Mouse (Mus musculus) lung, adult 2 months (tissue): Measurements from ENCODE around the gene Acadm.

Experiments
- CTCF ChIP-seq: fragments of 200-500 bp; IDR thresholded peaks from 2 replicates; pipeline ENCODE4 v1.5.1; 2011; ENCODE audit warnings: mild to moderate bottlenecking, low read length, control low read depth; ENCODE audit not compliant: insufficient read depth
- POLR2A ChIP-seq: fragments of 200-500 bp; IDR thresholded peaks from 2 replicates; pipeline ENCODE4 v1.6.1; 2011; ENCODE audit warnings: low read depth, mild to moderate bottlenecking, control low read depth, low read length, borderline replicate concordance; ENCODE audit errors: extremely low read depth

DNA sequence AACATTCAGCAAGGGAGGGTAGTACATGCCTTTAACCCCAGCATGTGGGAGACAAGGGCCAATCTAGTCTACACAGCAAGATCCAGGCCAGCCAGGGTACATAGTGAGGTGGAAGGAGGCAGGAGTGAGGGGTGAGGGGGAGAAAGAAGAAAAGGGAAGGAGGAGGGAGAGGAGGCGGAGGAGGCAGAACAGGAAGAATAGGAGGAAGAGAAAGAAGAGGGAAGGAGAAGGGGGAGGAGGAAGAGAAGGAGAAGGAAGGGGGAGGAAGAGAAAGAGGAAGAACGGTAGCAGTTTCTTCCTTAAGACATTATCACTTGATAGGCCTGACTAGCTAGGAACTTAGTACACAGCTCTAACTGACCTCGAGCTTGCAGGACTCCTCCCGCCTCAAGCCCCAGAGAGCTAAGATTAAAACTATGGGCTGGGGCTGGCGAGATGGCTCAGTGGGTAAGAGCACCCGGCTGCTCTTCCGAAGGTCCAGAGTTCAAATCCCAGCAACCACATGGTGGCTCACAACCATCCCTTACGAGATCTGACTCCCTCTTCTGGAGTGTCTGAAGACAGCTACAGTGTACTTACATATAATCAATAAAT, 55.1 kb downstream of the Acadm start:
- TF ChIP-seq CTCF: no peak
- no peak for TF ChIP-seq POLR2A
